Mouse (Mus musculus) bone marrow macrophage, adult 2 months (primary cell): ENCODE data around the gene Rln1.

Experiments used
- CTCF ChIP-seq: IDR thresholded peaks from 2 replicates; pipeline ENCODE4 v1.5.1; 2012; ENCODE audit warnings: low read depth, mild to moderate bottlenecking, low read length, moderate library complexity
- POLR2A ChIP-seq: IDR thresholded peaks from 2 replicates; pipeline ENCODE4 v1.6.1; 2012; ENCODE audit warnings: mild to moderate bottlenecking, low read depth, low read length, borderline replicate concordance

- TF ChIP-seq CTCF (no peak), POLR2A (no peak)
Observed at GRCm38 (mm10) chr19:29363557-29363956, 29.1 kb upstream of the Rln1 start.
